Mouse (Mus musculus) cerebellum, adult (tissue): ENCODE data around the gene Fam189a1.
A peak's percentile ranks its signal among the peaks of the same experiment; 100 is the strongest.

Experiments
- ATAC-seq: cut with Nextera tagmentation; 2 replicates; pipeline ENCODE4 v1.9.2; 2017; ENCODE audit warnings: mild to moderate bottlenecking, moderate library complexity, mixed read lengths; ENCODE audit not compliant: insufficient number of reproducible peaks, low FRiP score, low TSS enrichment

Gene Fam189a1

GRCm38 (mm10) chr7:64896587-64896986, 259.8 kb downstream of the Fam189a1 start:
- no peak for ATAC-seq

GRCm38 (mm10) chr7:64895685-64896101, 260.7 kb downstream of the Fam189a1 start:
- no peak for ATAC-seq

DNA sequence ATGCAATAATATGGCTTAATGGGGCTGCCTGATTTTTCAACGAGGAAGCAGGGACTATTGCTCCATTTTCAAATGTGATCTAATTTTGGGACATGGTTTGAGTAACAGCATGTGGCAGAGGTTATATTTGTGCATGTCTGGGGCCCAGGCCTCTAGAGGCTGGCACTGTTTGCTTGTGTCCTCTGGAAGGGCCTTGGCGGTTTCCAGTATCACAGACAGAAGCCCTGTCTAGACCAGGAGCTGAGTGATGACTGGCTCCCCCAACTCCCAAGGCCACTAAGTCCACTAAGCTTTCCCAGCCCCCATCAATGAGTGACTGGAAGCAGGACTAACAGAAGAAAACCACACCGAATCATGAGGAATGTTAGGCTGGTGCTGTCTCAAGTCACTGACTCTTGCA, 265.2 kb downstream of the Fam189a1 start:
- ATAC-seq: no peak

DNA sequence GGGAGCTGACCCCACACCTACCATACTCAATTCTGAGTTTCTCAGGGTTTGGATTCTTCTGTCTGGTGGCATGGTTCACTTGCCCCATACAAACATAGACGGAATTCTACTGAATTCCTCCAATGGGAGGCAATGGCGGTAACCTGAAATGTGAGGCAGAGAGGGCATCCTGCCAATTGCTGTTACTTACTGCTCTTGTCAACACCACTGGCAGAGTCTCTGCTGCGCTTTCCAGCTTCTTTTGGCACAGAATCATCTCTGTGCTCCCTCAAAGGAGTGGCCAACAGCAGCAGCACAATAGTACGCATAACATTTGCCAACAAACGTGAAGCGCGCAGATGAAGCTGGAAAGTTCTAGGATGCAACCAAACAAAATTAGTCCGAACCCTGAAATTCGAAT, 266.5 kb downstream of the Fam189a1 start:
- ATAC-seq: no peak

- ATAC-seq: no peak
Observed at GRCm38 (mm10) chr7:64884187-64884862, 272.0 kb downstream of the Fam189a1 start.

DNA sequence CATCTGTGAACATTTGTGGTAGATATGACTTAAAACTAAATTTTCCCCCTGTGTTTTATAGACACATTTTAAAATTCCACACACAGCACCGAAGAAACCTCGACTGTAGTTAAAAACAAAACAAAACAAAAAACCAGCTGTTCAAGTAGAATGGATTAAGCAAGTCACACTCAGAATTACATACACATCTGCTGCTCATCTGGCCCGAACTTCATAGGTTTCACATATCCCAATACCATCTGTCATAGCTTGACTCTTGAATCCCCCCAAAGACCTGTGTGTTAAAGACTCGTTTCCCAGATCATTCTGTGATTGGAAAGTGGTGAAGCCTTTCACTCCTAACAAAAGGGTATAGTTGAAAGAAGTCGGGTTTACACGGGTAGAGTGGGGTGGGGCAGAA, 274.1 kb downstream of the Fam189a1 start:
- no peak for ATAC-seq

GRCm38 (mm10) chr7:64881387-64881786, 275.0 kb downstream of the Fam189a1 start:
- ATAC-seq: no peak

DNA sequence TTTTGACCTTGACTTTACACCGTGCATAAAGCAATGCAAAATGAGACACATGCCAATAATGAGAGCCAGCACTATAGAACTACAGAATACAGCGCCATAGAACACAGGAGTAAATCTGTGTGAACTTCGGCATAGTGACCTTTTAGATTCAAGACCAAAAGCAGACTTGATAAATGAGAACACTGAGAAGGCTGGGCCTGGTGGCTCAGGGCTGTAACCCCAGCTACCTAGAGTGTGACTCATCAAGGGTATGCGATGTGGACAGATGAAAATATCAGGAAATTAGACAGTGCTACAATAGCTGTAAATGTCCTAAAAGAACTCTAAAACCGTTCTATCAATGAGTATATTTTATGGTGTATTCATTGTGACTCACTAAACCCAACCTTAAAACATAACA, 276.0 kb downstream of the Fam189a1 start:
- no peak for ATAC-seq

- ATAC-seq: no peak
Observed at GRCm38 (mm10) chr7:64874941-64875340, 281.4 kb downstream of the Fam189a1 start.

- no peak; the same call in 1 of the 2 replicates for ATAC-seq
Observed at GRCm38 (mm10) chr7:64873266-64873665, 283.1 kb downstream of the Fam189a1 start.

DNA sequence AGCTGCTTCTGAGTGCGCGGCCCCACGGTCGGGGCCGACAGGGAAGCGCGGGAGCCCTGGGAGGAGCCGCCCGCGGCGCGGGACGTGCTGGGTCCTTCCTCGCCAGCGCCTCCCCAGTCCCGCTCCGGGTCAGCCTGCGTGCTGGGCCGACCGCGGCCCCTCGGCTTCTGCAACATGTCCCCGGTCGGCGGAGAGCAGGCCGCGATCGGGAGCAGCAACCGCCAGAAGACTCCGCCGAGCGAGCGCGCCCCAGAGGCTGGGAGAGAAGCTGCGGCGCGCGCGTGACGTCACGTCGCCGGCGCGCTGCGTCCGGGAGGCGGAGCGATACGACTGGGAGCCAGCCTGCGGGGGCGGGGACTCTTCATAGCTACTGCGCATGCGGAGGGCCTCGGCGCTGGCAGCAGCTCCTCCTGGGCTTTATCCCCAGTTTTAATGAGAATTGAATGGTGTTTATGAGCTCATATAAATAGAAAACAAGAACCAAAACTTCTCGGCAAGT, 283.6 kb downstream of the Fam189a1 start, which contains the start of gene Nsmce3:
Nsmce3 (minus strand) TSS at position 255 of the 499 bp plus-strand sequence.
- ATAC-seq: peak; percentile 87

DNA sequence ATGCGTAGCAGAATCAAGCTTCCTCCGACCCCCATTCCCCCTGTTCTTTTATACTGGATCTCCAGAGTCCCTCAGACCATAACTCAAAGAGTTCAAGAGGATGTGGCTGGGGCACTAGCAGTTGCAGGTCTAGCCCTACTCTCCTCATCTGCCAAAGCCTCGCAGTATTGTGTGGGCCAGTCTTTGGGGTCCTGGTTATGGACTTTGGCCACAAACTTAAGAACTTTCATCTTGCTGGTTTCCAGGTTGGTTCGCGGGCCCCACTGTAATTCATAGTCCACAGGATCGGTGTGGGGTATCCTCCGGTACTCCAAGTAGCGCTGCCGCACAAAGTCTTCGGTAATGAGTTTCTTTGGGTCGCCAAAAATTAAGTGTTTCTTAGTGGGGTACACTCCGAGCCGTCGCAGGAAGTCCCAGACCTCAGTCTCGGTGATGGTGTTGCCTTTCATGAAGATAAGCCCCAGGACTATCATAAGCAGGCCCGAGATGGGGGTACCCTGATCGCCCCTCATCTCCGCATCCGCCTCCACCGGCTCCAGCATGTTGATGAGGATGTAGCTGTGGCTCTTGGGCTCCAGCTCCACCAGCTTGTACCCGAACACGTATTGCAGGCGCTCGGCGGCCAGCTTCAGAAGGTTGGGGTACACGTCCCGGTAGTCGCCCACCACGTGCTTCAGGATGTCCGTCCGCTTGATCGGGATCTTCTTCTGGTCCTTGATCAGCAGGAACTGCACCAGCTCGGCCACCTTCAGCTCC, 284.2 kb downstream of the Fam189a1 start:
- ATAC-seq: peak; percentile 61; the same call in 1 of the 2 replicates

- no peak for ATAC-seq
Observed at GRCm38 (mm10) chr7:64869549-64870065, 286.8 kb downstream of the Fam189a1 start.

GRCm38 (mm10) chr7:64863538-64863937, 292.8 kb downstream of the Fam189a1 start:
- no peak for ATAC-seq

DNA sequence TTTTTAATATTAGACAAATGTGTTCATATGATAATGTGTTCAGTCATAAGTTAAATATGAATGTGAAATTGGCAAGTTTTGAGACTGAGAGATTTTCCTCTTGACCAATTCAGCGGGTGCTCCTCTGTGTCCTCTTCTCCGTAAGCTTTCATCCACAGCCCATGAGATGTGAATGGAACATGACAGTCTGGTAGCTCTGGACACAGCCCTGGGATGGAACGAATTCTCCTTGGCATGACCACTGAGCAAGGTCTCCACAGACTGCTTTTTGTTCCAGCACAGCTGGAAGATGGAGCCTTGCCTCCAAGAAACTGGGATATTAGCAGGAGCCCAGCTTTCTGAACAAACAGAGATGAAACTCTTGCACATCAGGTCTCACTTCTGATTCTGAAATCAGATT, 293.4 kb downstream of the Fam189a1 start:
- no peak for ATAC-seq

DNA sequence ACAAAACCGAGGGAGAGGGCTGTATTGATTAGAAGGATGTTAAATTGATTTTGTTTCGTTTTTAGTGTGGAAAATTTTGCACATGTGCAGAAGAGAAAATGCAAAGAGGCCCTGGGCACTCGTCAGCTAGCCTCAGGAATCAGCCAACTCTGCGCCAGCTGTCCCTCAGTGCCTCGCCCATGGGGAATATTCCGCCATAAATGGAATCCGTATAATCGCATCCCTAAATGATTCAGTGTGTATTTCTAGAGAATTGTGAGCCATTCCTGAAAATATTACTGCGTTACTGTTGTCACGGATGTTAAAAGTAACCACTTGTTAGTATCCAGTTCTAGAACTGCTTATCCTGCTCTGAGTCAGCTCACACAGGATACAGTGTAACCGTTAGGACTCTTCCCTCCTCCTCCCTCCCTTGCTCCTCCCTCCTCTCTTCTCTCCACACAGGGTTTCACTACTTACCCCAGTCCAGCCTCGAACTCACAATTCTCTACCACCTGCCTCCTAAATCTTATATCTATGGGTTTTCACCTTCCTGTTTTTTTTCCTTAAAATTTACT, 299.8 kb downstream of the Fam189a1 start:
- no peak for ATAC-seq

GRCm38 (mm10) chr7:64855976-64856375, 300.4 kb downstream of the Fam189a1 start:
- ATAC-seq: peak; percentile 68; the same call in 1 of the 2 replicates

- ATAC-seq: no peak
Observed at GRCm38 (mm10) chr7:64855389-64855927, 300.9 kb downstream of the Fam189a1 start.

GRCm38 (mm10) chr7:64850791-64851190, 305.6 kb downstream of the Fam189a1 start:
- ATAC-seq: no peak

GRCm38 (mm10) chr7:64847366-64847899, 308.9 kb downstream of the Fam189a1 start:
- no peak for ATAC-seq
